Mouse (Mus musculus) neural tube, embryonic 12.5 days (tissue): Measurements from ENCODE around the gene 4931428F04Rik. TPM values are rescaled to one million over a fixed set of nuclear protein-coding genes. Genes with fewer than 3 reads are reported as not detected.
A peak's percentile ranks its signal among the peaks of the same experiment; 100 is the strongest.

Experiments
- ATAC-seq: fragments of 200-750 bp; cut with Nextera tagmentation; 2 replicates; pipeline ENCODE4 v1.8.0; 2017; ENCODE audit warnings: low read depth, mild to moderate bottlenecking, moderate TSS enrichment, moderate library complexity; ENCODE audit not compliant: low FRiP score
- H3K27ac ChIP-seq: fragments of 300-500 bp; sonication (generic); 2 replicates; pipeline ENCODE4 v1.5.1; 2016
- H3K27me3 ChIP-seq: fragments of 300-500 bp; sonication (generic); replicated peaks from 2 replicates; pipeline ENCODE4 v1.6.1; 2016; ENCODE audit warnings: mild to moderate bottlenecking
- H3K36me3 ChIP-seq: fragments of 300-500 bp; sonication (generic); 2 replicates; pipeline ENCODE4 v1.6.1; 2016; ENCODE audit warnings: mild to moderate bottlenecking
- H3K4me1 ChIP-seq: fragments of 300-500 bp; sonication (generic); 2 replicates; pipeline ENCODE4 v1.6.1; 2016
- H3K4me2 ChIP-seq: fragments of 300-500 bp; sonication (generic); replicated peaks from 2 replicates; pipeline ENCODE4 v1.6.1; 2016; ENCODE audit warnings: mild to moderate bottlenecking
- H3K4me3 ChIP-seq: fragments of 300-500 bp; sonication (generic); 2 replicates; pipeline ENCODE4 v1.5.1; 2016
- H3K9ac ChIP-seq: fragments of 300-500 bp; sonication (generic); 2 replicates; pipeline ENCODE4 v1.6.1; 2016; ENCODE audit warnings: mild to moderate bottlenecking
- H3K9me3 ChIP-seq: fragments of 300-500 bp; sonication (generic); 2 replicates; pipeline ENCODE4 v1.6.1; 2016; ENCODE audit warnings: mild to moderate bottlenecking
- WGBS: fragments of 180-500 bp; shearing (Covaris S2); methylation state at CpG from one replicate; pipeline ENCODE4 v1.1.7; 2016; 5-methylcytosine and 5-hydroxymethylcytosine counted together
- polyA plus RNA-seq: library from polyadenylated mRNA; unstranded; fragments of >200 nt; fragmentation: Nextera tagmentation; extraction: Ambion mirVana; gene quantifications from 2 replicates; pipeline ENCODE4 v1.2.1, GENCODE M21; 2016

Gene 4931428F04Rik
- polyA plus RNA-seq, 1 experiment from 2014 or later = 78.4 TPM

GRCm38 (mm10) chr8:105317941-105318340, 28.3 kb upstream of the 4931428F04Rik start:
- no peaks in the 10 kb centered on the region for H3K27me3 ChIP-seq
- H3K27ac ChIP-seq = no peak overlapping the region
- H3K4me1 ChIP-seq = no peaks in the 10 kb centered on the region
- 87% methylated on average over 4 of the region's 4 CpGs for WGBS
- no peak overlapping the region for H3K4me2 ChIP-seq
- ATAC-seq = no peak
- H3K9me3 ChIP-seq = no peaks in the 10 kb centered on the region
- H3K4me3 ChIP-seq = no peak overlapping the region
- H3K9ac ChIP-seq = no peak overlapping the region
- H3K36me3 ChIP-seq = peaks cover 56% of the 10 kb centered on the region

GRCm38 (mm10) chr8:105315073-105315769, 25.6 kb upstream of the 4931428F04Rik start:
- peaks cover 65% of the 10 kb centered on the region for H3K36me3 ChIP-seq
- H3K9me3 ChIP-seq = no peaks in the 10 kb centered on the region
- H3K4me1 ChIP-seq = no peaks in the 10 kb centered on the region
- H3K27ac ChIP-seq = no peak overlapping the region
- no peak overlapping the region for H3K4me2 ChIP-seq
- H3K27me3 ChIP-seq = no peaks in the 10 kb centered on the region
- no peak overlapping the region for H3K9ac ChIP-seq
- 91% methylated on average over 18 of the region's 18 CpGs for WGBS
- no peak overlapping the region for H3K4me3 ChIP-seq
- no peak for ATAC-seq

- Histone ChIP-seq H3K9me3 (no peaks in the 10 kb centered on the region), H3K4me1 (no peaks in the 10 kb centered on the region), H3K27ac (no peak overlapping the region), H3K4me3 (no peak overlapping the region), H3K4me2 (no peak overlapping the region), H3K27me3 (no peaks in the 10 kb centered on the region), H3K9ac (no peak overlapping the region), H3K36me3 (peaks cover 77% of the 10 kb centered on the region)
- 86% methylated on average over 9 of the region's 9 CpGs for WGBS
- ATAC-seq = no peak
Measured at GRCm38 (mm10) chr8:105313622-105314402, 24.1 kb upstream of the 4931428F04Rik start.

- ATAC-seq = no peak
- Histone ChIP-seq H3K4me1 (no peaks in the 10 kb centered on the region), H3K9me3 (no peaks in the 10 kb centered on the region), H3K27ac (no peak overlapping the region), H3K4me2 (no peak overlapping the region), H3K27me3 (no peaks in the 10 kb centered on the region), H3K4me3 (no peak overlapping the region), H3K9ac (no peak overlapping the region), H3K36me3 (peaks cover 79% of the 10 kb centered on the region)
- 93% methylated on average over 8 of the region's 8 CpGs for WGBS
Measured at GRCm38 (mm10) chr8:105312891-105313481, 23.3 kb upstream of the 4931428F04Rik start.

- Histone ChIP-seq H3K27me3 (no peaks in the 10 kb centered on the region), H3K36me3 (peaks cover 86% of the 10 kb centered on the region), H3K4me3 (no peak overlapping the region), H3K4me2 (no peak overlapping the region), H3K9me3 (no peaks in the 10 kb centered on the region), H3K27ac (no peak overlapping the region), H3K4me1 (no peaks in the 10 kb centered on the region), H3K9ac (no peak overlapping the region)
- 76% methylated on average over 1 of the region's 1 CpGs for WGBS
- ATAC-seq = no peak
Measured at GRCm38 (mm10) chr8:105311718-105312117, 22.1 kb upstream of the 4931428F04Rik start.

- 87% methylated on average over 8 of the region's 8 CpGs for WGBS
Measured at GRCm38 (mm10) chr8:105310118-105310517, 20.5 kb upstream of the 4931428F04Rik start.

GRCm38 (mm10) chr8:105309142-105309847, 19.6 kb upstream of the 4931428F04Rik start:
- Histone ChIP-seq H3K4me2 (no peak overlapping the region), H3K27me3 (no peaks in the 10 kb centered on the region), H3K9ac (no peak overlapping the region), H3K4me3 (no peak overlapping the region), H3K4me1 (peaks cover 11% of the 10 kb centered on the region), H3K9me3 (no peaks in the 10 kb centered on the region), H3K27ac (no peak overlapping the region), H3K36me3 (peaks cover 72% of the 10 kb centered on the region)
- no peak for ATAC-seq
- 81% methylated on average over 15 of the region's 15 CpGs for WGBS

More at GRCm38 (mm10) chr8:105310118-105310517, 20.5 kb upstream of the 4931428F04Rik start:
- H3K9me3 ChIP-seq = no peaks in the 10 kb centered on the region
- no peak overlapping the region for H3K27ac ChIP-seq
- no peaks in the 10 kb centered on the region for H3K27me3 ChIP-seq
- no peak overlapping the region for H3K4me2 ChIP-seq
- H3K9ac ChIP-seq = no peak overlapping the region
- H3K36me3 ChIP-seq = peaks cover 73% of the 10 kb centered on the region
- peaks cover 11% of the 10 kb centered on the region for H3K4me1 ChIP-seq
- ATAC-seq = no peak
- H3K4me3 ChIP-seq = no peak overlapping the region

- H3K4me3 ChIP-seq = no peak overlapping the region
- H3K27ac ChIP-seq = no peak overlapping the region
- ATAC-seq = no peak
- H3K36me3 ChIP-seq = peaks cover 72% of the 10 kb centered on the region
- WGBS = 93% methylated on average over 10 of the region's 10 CpGs
- H3K9ac ChIP-seq = no peak overlapping the region
- H3K9me3 ChIP-seq = no peaks in the 10 kb centered on the region
- H3K27me3 ChIP-seq = no peaks in the 10 kb centered on the region
- H3K4me1 ChIP-seq = peaks cover 11% of the 10 kb centered on the region
- no peak overlapping the region for H3K4me2 ChIP-seq
Measured at GRCm38 (mm10) chr8:105308428-105308827, 18.8 kb upstream of the 4931428F04Rik start.

GRCm38 (mm10) chr8:105307670-105308069, 18.0 kb upstream of the 4931428F04Rik start:
- H3K27me3 ChIP-seq = no peaks in the 10 kb centered on the region
- no peak overlapping the region for H3K27ac ChIP-seq
- peaks cover 70% of the 10 kb centered on the region for H3K36me3 ChIP-seq
- peaks cover 11% of the 10 kb centered on the region for H3K4me1 ChIP-seq
- H3K9ac ChIP-seq = no peak overlapping the region
- 96% methylated on average over 13 of the region's 13 CpGs for WGBS
- H3K4me2 ChIP-seq = no peak overlapping the region
- ATAC-seq = no peak
- no peaks in the 10 kb centered on the region for H3K9me3 ChIP-seq
- no peak overlapping the region for H3K4me3 ChIP-seq

- peaks cover 73% of the 10 kb centered on the region for H3K36me3 ChIP-seq
- no peaks in the 10 kb centered on the region for H3K9me3 ChIP-seq
- H3K4me3 ChIP-seq = 0 out of 2 replicates have a peak overlapping the region, but pooled peaks have one; percentile 7
- no peaks in the 10 kb centered on the region for H3K27me3 ChIP-seq
- 61% methylated on average over 5 of the region's 5 CpGs for WGBS
- peaks cover 11% of the 10 kb centered on the region for H3K4me1 ChIP-seq
- H3K4me2 ChIP-seq = peak overlapping the region; percentile 49
- H3K27ac ChIP-seq = no peak overlapping the region
- ATAC-seq = 0 out of 2 replicates have a peak, but pooled peaks have one; percentile 4
- no peak overlapping the region for H3K9ac ChIP-seq
Measured at GRCm38 (mm10) chr8:105306146-105306691, 16.6 kb upstream of the 4931428F04Rik start.

- Histone ChIP-seq H3K4me3 (peak within 1 kb of the TSS; percentile 7; the same call in 1 of the 2 replicates), H3K36me3 (peaks cover 78% of the 10 kb centered on the region), H3K9ac (peak within 1 kb of the TSS; percentile 45), H3K27me3 (no peaks in the 10 kb centered on the region), H3K9me3 (no peaks in the 10 kb centered on the region), H3K4me2 (peak within 1 kb of the TSS; percentile 49), H3K4me1 (peaks cover 11% of the 10 kb centered on the region), H3K27ac (no peak within 1 kb of the TSS)
- 10% methylated on average over 30 of the region's 30 CpGs for WGBS
- ATAC-seq = peak; percentile 51
Measured at GRCm38 (mm10) chr8:105305211-105306145, 15.8 kb upstream of the 4931428F04Rik start, which contains the start of gene Elmo3. Gene Elmo3, plus strand, starts transcription at chr8:105305601.
